Mouse (Mus musculus) liver, adult 2 months (tissue): ENCODE data around the gene Pdcd4.
"Not testable (repeated sequence)": the region's sequence is repeated elsewhere in the genome, so short reads cannot be mapped to it uniquely, and the experiment has no call there.

Experiments used
- CTCF ChIP-seq: fragments of 200-500 bp; IDR thresholded peaks from 2 replicates; pipeline ENCODE4 v1.5.1; 2011; ENCODE audit warnings: low read depth, low read length, control low read depth
- POLR2A ChIP-seq: fragments of 200-500 bp; IDR thresholded peaks from 2 replicates; pipeline ENCODE4 v1.6.1; 2011; ENCODE audit warnings: low read length, control low read depth; ENCODE audit not compliant: insufficient read depth; ENCODE audit errors: extremely low read depth

DNA sequence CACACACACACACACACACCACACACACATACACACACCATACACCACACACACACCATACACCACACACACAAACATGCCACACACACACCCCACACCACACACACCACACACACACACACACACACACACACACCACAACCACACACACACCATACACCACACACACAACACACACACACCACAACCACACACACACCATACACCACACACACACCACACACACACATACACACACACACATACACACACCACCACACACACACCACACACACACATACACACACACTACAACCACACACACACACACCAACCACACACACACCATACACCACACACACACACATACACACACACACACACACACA is 14.7 kb downstream of the Pdcd4 start:
- TF ChIP-seq POLR2A, CTCF: not testable (repeated sequence)
